Mouse (Mus musculus) gastrocnemius, adult 2 months (tissue): ENCODE measurements at regions not wholly inside any gene's neighbourhood (a gene's known extent, or its start where the extent isn't known, plus 50 kb on each side); places are given as distances from the start of the nearest gene placed in this dataset.

Source experiments
- DNase-seq: peaks from one replicate; pipeline ENCODE4 v3.0.0; 2022
- H3K27ac ChIP-seq: fragments of 200-600 bp; 2 replicates; pipeline ENCODE4 v1.8.1; 2022; ENCODE audit warnings: mild to moderate bottlenecking
- H3K4me3 ChIP-seq: fragments of 200-600 bp; 2 replicates; pipeline ENCODE4 v1.8.1; 2022; ENCODE audit warnings: mild to moderate bottlenecking, moderate library complexity
- CTCF ChIP-seq: fragments of 200-600 bp; IDR thresholded peaks from 2 replicates; pipeline ENCODE4 v1.8.1; 2022; ENCODE audit warnings: antibody characterized with exemption, mild to moderate bottlenecking, moderate library complexity
- intact Hi-C: fragments of 180-260 bp; cut with DNase I; formaldehyde crosslinking; loops from one replicate; pipeline ENCODE4 v1.15.1; 2025

GRCm38 (mm10) chr8:49485284-49485683 lies 641.5 kb upstream of the Tenm3 start:
- H3K27ac ChIP-seq: no peak overlapping the region
- H3K4me3 ChIP-seq: no peak overlapping the region
- intact Hi-C loops: no loop called here
- no peak for DNase-seq
- TF ChIP-seq CTCF: no peak

- DNase-seq: no peak
- intact Hi-C loops: no loop called here
- Histone ChIP-seq H3K27ac (no peak overlapping the region), H3K4me3 (no peak overlapping the region)
- no peak for TF ChIP-seq CTCF
Measured at GRCm38 (mm10) chr8:49481476-49481992, 637.8 kb upstream of the Tenm3 start.

DNA sequence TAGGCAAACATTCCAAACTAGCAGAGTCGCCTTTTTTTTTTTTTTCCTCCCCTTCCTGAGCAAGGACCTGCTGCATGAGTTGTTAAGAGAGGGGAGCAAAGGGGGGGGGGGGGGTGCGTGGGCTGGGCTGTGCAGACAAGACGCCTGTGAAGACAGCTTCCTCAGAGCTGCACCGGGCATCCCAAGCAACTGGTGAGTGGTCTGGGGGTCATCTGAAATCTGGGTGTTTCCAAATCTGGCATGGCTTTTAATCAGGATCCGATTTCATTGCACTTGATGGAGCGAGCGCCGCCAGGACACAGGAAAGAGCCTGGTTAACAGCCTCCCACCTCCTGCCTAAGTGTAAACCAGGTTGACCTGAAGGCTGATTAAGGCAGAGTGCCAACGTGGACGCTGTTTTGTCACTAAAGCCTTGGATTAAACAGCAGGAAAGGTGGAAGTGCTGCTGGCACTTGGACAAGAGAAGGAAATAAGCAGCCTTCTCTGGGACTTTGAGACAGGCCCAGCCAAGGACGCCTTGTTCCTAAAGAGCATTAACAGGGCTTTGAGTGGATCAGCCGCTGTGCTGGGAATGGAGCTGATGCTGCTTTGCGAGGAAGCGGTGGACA lies 622.3 kb upstream of the Tenm3 start:
- peak; percentile 16 for DNase-seq
- H3K27ac ChIP-seq: no peak overlapping the region
- H3K4me3 ChIP-seq: no peak overlapping the region
- intact Hi-C loops: no loop called here
- no peak for TF ChIP-seq CTCF

GRCm38 (mm10) chr8:49465070-49465469 lies 621.3 kb upstream of the Tenm3 start:
- no peak for TF ChIP-seq CTCF
- intact Hi-C loops: no loop called here
- Histone ChIP-seq H3K27ac (no peak overlapping the region), H3K4me3 (no peak overlapping the region)
- DNase-seq: no peak

DNA sequence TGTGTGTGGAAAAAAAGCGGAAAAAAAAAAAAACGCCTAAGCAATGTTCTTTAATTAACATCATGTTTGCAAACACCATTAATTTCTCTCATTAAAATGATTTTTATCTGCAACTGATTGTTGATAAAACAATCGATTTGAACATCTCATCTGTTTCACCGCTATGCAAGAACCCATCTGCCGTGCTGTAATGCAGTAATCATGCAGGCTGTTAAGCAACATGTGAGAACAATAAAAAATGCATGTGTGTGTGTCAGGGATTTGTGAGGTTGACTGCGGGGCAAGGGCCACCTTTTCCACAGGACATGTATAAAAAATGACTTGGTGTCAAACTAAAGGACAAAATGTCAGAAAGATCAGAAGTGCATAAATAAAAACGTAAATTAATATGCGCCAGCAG lies 618.9 kb upstream of the Tenm3 start:
- no peak overlapping the region for H3K4me3 ChIP-seq
- no peak for TF ChIP-seq CTCF
- H3K27ac ChIP-seq: no peak overlapping the region
- DNase-seq: no peak
- intact Hi-C loops: no loop called here

DNA sequence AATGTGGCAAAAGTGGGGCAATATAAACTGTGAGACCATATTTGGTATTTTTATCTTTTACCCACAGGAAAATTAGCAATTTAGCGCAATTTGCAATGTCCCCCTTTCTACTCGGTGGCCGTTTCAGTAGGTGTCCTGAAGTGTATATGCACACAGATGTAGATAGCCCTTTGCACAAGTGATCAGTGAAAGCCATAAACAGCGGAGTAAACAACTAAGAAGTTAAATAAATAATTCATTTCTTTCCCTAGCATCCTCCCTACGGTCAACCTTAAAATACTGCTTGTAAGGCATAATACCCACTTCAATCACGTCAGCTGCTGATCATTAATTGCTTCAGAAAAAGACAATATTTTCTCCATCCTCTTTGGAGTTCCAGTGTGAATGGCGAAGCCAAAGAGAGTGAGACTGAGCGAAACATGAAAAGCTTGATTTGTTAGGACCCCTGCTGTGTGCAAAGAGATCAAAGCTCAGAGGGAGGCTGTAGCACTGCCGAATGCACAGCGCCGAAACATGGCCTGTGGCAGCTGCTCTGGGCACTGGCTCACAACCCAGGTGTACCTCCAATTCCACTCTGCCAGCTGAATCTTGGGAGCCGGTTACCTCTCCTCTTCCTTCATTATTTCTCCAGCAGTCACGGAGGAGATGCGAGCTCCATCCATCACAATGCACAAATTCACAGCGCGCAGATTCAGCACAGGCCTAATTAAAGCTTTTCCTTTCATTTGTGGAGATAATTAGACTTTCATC lies 618.1 kb upstream of the Tenm3 start:
- no peak overlapping the region for H3K4me3 ChIP-seq
- DNase-seq: no peak
- H3K27ac ChIP-seq: no peak overlapping the region
- intact Hi-C loops: no loop called here
- no peak for TF ChIP-seq CTCF

DNA sequence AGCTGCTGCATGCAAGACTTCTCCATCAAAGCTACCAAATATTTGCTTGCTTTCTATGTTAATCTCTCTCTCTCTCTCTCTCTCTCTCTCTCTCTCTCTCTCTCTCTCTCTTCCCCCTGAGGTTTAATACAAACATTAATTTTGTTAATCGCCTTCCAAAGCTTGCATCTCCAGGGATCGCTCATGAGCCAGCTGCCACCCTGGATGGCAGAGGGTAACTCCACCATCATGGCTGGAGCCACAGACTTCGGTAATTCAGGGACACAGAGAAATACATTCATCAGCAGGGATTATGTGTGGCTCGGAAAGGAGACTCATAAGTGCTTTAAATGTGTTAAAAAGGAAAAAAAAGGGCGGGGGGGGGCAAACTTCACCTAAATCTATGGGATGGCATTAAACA lies 601.7 kb upstream of the Tenm3 start:
- H3K27ac ChIP-seq: no peak overlapping the region
- no peak for TF ChIP-seq CTCF
- intact Hi-C loops: no loop called here
- no peak overlapping the region for H3K4me3 ChIP-seq
- no peak for DNase-seq

- TF ChIP-seq CTCF: no peak
Measured at GRCm38 (mm10) chr8:49441270-49441669, 597.5 kb upstream of the Tenm3 start.

DNA sequence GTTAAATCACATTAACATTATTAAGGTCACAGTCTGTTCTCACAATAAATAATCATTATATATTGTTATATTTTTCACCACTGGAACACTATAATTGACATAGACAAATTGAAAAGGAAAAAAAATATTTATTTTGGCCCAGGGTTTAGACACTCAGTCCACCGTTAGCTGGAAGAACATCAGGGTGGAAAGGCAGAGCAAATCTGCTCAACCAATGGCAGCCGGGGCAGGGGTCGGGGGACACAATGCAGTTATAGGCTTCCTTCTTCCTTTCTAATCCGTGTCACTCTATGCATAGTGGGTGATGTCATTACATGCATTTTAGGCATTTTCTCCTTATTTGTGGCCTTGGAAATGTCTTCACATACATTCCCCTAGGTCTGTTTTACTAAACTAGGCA lies 552.8 kb upstream of the Tenm3 start:
- no peak for DNase-seq
- TF ChIP-seq CTCF: no peak
- H3K4me3 ChIP-seq: no peak overlapping the region
- no peak overlapping the region for H3K27ac ChIP-seq
- intact Hi-C loops: no loop called here

More at GRCm38 (mm10) chr8:49441270-49441669, 597.5 kb upstream of the Tenm3 start:
- no peak overlapping the region for H3K4me3 ChIP-seq
- intact Hi-C loops: no loop called here
- H3K27ac ChIP-seq: no peak overlapping the region
- no peak for DNase-seq

GRCm38 (mm10) chr8:49395029-49395428 lies 551.3 kb upstream of the Tenm3 start:
- intact Hi-C loops: no loop called here
- no peak for TF ChIP-seq CTCF
- H3K4me3 ChIP-seq: no peak overlapping the region
- no peak overlapping the region for H3K27ac ChIP-seq
- DNase-seq: no peak

DNA sequence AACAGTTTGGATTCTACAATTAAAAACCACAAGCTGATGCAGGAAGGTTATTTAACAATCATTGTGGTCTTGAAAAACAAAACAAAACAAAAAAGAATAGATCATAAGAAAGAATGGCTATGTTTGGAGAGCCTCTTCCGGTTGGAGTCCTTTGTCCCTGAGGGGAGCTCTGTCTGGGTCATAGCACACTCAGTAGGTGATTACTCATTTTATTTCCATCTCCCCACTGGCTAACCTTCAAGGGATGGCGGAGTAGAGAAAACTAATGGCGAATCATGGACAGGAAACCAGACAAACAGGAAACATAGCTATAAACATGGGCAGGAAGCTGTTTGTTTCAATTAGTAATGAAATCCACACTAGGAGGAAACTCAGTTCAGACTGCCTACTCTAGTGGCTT lies 545.8 kb upstream of the Tenm3 start:
- H3K4me3 ChIP-seq: no peak overlapping the region
- no peak overlapping the region for H3K27ac ChIP-seq
- intact Hi-C loops: no loop called here
- DNase-seq: no peak
- no peak for TF ChIP-seq CTCF

GRCm38 (mm10) chr8:49387587-49387986 lies 543.8 kb upstream of the Tenm3 start:
- Histone ChIP-seq H3K4me3 (no peak overlapping the region), H3K27ac (no peak overlapping the region)
- no peak for DNase-seq
- intact Hi-C loops: no loop called here
- TF ChIP-seq CTCF: no peak

DNA sequence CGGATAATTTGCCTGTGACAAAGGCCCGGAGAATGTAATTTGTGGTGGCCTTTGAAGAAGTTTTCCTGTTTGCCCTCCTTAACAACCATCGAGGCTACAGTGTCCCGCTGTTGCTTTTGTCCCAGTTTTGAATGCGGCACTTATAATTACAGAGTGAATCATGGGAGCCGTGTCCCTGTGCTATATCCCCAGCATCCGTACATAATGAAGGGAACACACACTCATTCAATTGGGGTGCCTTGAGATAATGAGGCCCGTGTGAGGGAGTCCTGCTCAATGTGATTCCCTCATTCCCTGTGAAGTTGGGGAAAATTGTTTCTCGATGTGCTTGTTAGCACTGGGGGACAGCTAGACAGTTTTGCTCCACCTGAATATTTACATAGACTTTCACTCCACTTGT lies 528.9 kb upstream of the Tenm3 start:
- no peak overlapping the region for H3K4me3 ChIP-seq
- TF ChIP-seq CTCF: no peak
- intact Hi-C loops: loop anchor here (5.0 kb wide), 1 partner anchor 120 kb away; no protein-coding TSS in a partner anchor
- DNase-seq: no peak
- H3K27ac ChIP-seq: no peak overlapping the region

- no peak for DNase-seq
- TF ChIP-seq CTCF: no peak
- Histone ChIP-seq H3K27ac (no peak overlapping the region), H3K4me3 (no peak overlapping the region)
- intact Hi-C loops: no loop called here
Measured at GRCm38 (mm10) chr8:49362682-49363081, 518.9 kb upstream of the Tenm3 start.
